Mouse (Mus musculus) G1E (cell line): Measurements from ENCODE around the gene Artn. TPM values are rescaled to one million over a fixed set of nuclear protein-coding genes. Genes with fewer than 3 reads are reported as not detected.

Source experiments
- ATAC-seq: 2 replicates; pipeline ENCODE4 v1.8.0; 2016; ENCODE audit warnings: mild to moderate bottlenecking; ENCODE audit not compliant: insufficient number of reproducible peaks, poor library complexity, low FRiP score, severe bottlenecking; ENCODE audit errors: extremely low read depth
- DNase-seq: peaks from one replicate; pipeline ENCODE4 v3.0.0; 2012; ENCODE audit warnings: low spot score
- H3K27me3 ChIP-seq: 2 replicates; pipeline ENCODE4 v1.6.1; 2012; ENCODE audit warnings: mild to moderate bottlenecking, low read length, inconsistent platforms; ENCODE audit not compliant: insufficient read depth
- H3K36me3 ChIP-seq: replicated peaks from 2 replicates; pipeline ENCODE3; 2012; ENCODE audit warnings: mild to moderate bottlenecking, inconsistent platforms
- H3K4me1 ChIP-seq: 2 replicates; pipeline ENCODE4 v1.6.1; 2012; ENCODE audit warnings: low read depth, low read length, inconsistent platforms, mixed read lengths; ENCODE audit not compliant: insufficient read depth
- H3K4me3 ChIP-seq: 2 replicates; pipeline ENCODE4 v1.5.1; 2012; ENCODE audit warnings: low read depth, mild to moderate bottlenecking, inconsistent platforms, low read length, moderate library complexity, mixed read lengths
- H3K9me3 ChIP-seq: replicated peaks from 2 replicates; pipeline ENCODE4 v1.6.1; 2012; ENCODE audit warnings: inconsistent platforms
- CTCF ChIP-seq: IDR thresholded peaks from 2 replicates; pipeline ENCODE4 v1.5.1; 2012; ENCODE audit warnings: low read depth, low read length, inconsistent platforms, mixed read lengths
- GATA1 ChIP-seq: IDR thresholded peaks from 2 replicates; pipeline ENCODE4 v1.6.1; 2012; ENCODE audit warnings: borderline replicate concordance, low read length, inconsistent platforms, mixed read lengths
- GATA2 ChIP-seq: IDR thresholded peaks from 2 replicates; pipeline ENCODE4 v1.6.1; 2012; ENCODE audit warnings: low read depth, low read length, inconsistent platforms, borderline replicate concordance
- POLR2AphosphoS5 ChIP-seq: IDR thresholded peaks from 2 replicates; pipeline ENCODE4 v1.6.1; 2012; ENCODE audit warnings: low read depth, low read length, inconsistent platforms; ENCODE audit not compliant: insufficient replicate concordance
- TAL1 ChIP-seq: conservative IDR thresholded peaks from 2 replicates; pipeline ENCODE4 v1.6.1; 2012; ENCODE audit warnings: low read depth, low read length, inconsistent platforms, mixed read lengths
- polyA plus RNA-seq: library from polyadenylated mRNA; stranded (reverse); fragments of >175 nt; gene quantifications from 2 replicates; pipeline ENCODE4 v1.2.3, GENCODE M21; 2012
- total RNA-seq, 2 experiments: library from RNA; stranded (forward) in 1 of 2; stranded (reverse) in 1 of 2; fragments of 200-1000 nt in 1 of 2; fragments of >200 nt in 1 of 2; fragmentation: Nextera tagmentation in 1 of 2; gene quantifications; 2 replicates each; pipeline ENCODE4 v1.2.3; 2014 to 2017

Artn gene
- total and polyA plus RNA-seq, 3 experiments = 0.11 TPM; not detected in 2

GRCm38 (mm10) chr4:117974719-117975118, 45.2 kb upstream of the Artn start:
- Histone ChIP-seq H3K36me3 (peaks cover 31% of the 10 kb centered on the region), H3K27me3 (no peaks in the 10 kb centered on the region), H3K4me3 (no peak overlapping the region), H3K4me1 (peaks cover 3% of the 10 kb centered on the region; the same call in 1 of the 2 replicates), H3K9me3 (no peaks in the 10 kb centered on the region)
- TF ChIP-seq CTCF (no peak), GATA1 (no peak)
- ATAC-seq (no peak), DNase-seq (no peak)

- Histone ChIP-seq H3K36me3 (peaks cover 31% of the 10 kb centered on the region), H3K9me3 (no peaks in the 10 kb centered on the region), H3K4me1 (no peaks in the 10 kb centered on the region), H3K27me3 (no peaks in the 10 kb centered on the region), H3K4me3 (no peak overlapping the region)
- no peak for TF ChIP-seq POLR2AphosphoS5
- no peak for TF ChIP-seq TAL1
- no peak for TF ChIP-seq GATA1
- TF ChIP-seq GATA2 = no peak
- TF ChIP-seq CTCF = no peak
- DNase-seq = no peak
- ATAC-seq = no peak
These were observed 43.4 kb upstream of the Artn start for GRCm38 (mm10) chr4:117972999-117973398.

- no peak for ATAC-seq
- Histone ChIP-seq H3K27me3 (no peaks in the 10 kb centered on the region), H3K9me3 (no peaks in the 10 kb centered on the region)
These were observed 34.9 kb upstream of the Artn start for GRCm38 (mm10) chr4:117964346-117965025.

GRCm38 (mm10) chr4:117957492-117957891, 27.9 kb upstream of the Artn start:
- Histone ChIP-seq H3K4me1 (no peaks in the 10 kb centered on the region), H3K4me3 (no peak overlapping the region), H3K36me3 (peaks cover 92% of the 10 kb centered on the region), H3K9me3 (peaks cover 1% of the 10 kb centered on the region; the same call in 1 of the 2 replicates), H3K27me3 (no peaks in the 10 kb centered on the region)
- DNase-seq = no peak
- TF ChIP-seq POLR2AphosphoS5 (no peak), TAL1 (no peak), GATA1 (no peak), CTCF (no peak), GATA2 (no peak)
- no peak for ATAC-seq

More at GRCm38 (mm10) chr4:117964346-117965025, 34.9 kb upstream of the Artn start:
- no peak overlapping the region for H3K4me3 ChIP-seq
- DNase-seq = no peak
- no peaks in the 10 kb centered on the region for H3K4me1 ChIP-seq
- TF ChIP-seq POLR2AphosphoS5 (no peak), GATA1 (no peak), GATA2 (no peak)
- peaks cover 55% of the 10 kb centered on the region for H3K36me3 ChIP-seq

- Histone ChIP-seq H3K4me3 (no peak overlapping the region), H3K4me1 (peaks cover 3% of the 10 kb centered on the region; the same call in 1 of the 2 replicates), H3K27me3 (no peaks in the 10 kb centered on the region; the same call in 1 of the 2 replicates), H3K9me3 (peaks cover 4% of the 10 kb centered on the region), H3K36me3 (peaks cover 47% of the 10 kb centered on the region)
- ATAC-seq (no peak), DNase-seq (no peak)
- TF ChIP-seq POLR2AphosphoS5 (no peak), TAL1 (no peak), GATA1 (no peak), CTCF (no peak), GATA2 (no peak)
These were observed 17.9 kb upstream of the Artn start for GRCm38 (mm10) chr4:117947493-117947892.

GRCm38 (mm10) chr4:117946639-117947305, 17.2 kb upstream of the Artn start:
- H3K4me3 ChIP-seq = no peak overlapping the region
- no peaks in the 10 kb centered on the region for H3K9me3 ChIP-seq
- TF ChIP-seq POLR2AphosphoS5 (no peak), GATA1 (no peak), TAL1 (no peak), CTCF (no peak), GATA2 (no peak)
- no peaks in the 10 kb centered on the region; the same call in 1 of the 2 replicates for H3K27me3 ChIP-seq
- peaks cover 3% of the 10 kb centered on the region; the same call in 1 of the 2 replicates for H3K4me1 ChIP-seq
- ATAC-seq = no peak
- no peak for DNase-seq
- H3K36me3 ChIP-seq = peaks cover 41% of the 10 kb centered on the region
